Mouse (Mus musculus) cortical plate, adult 2 months (tissue): ENCODE measurements at regions not wholly inside any gene's neighbourhood (a gene's known extent, or its start where the extent isn't known, plus 50 kb on each side); places are given as distances from the start of the nearest gene placed in this dataset.

Experiments used
- CTCF ChIP-seq: fragments of 200-500 bp; IDR thresholded peaks from 2 replicates; pipeline ENCODE4 v1.5.1; 2011; ENCODE audit warnings: mild to moderate bottlenecking, control low read depth, low read length; ENCODE audit not compliant: insufficient read depth; ENCODE audit errors: extremely low read depth
- POLR2A ChIP-seq: fragments of 200-500 bp; IDR thresholded peaks from 2 replicates; pipeline ENCODE4 v1.6.1; 2011; ENCODE audit warnings: mild to moderate bottlenecking, low read length, control low read depth; ENCODE audit not compliant: insufficient read depth; ENCODE audit errors: extremely low read depth

GRCm38 (mm10) chr2:123190795-123191582 lies 426.0 kb downstream of the Sqor start:
- TF ChIP-seq CTCF (no peak), POLR2A (no peak)
